Mouse (Mus musculus) spleen, adult 2 months (tissue): ENCODE data around the gene Tom1l2. TPM values are rescaled to one million over a fixed set of nuclear protein-coding genes. Genes with fewer than 3 reads are reported as not detected.

Source experiments
- DNase-seq, 2 experiments: peaks; one replicate each; pipeline versions ENCODE4 v3.0.0 to v3.0.0-alpha.2; 2012 to 2021; ENCODE audit warnings: low spot score in 2 of 2, low read depth in 1 of 2
- H3K27ac ChIP-seq: fragments of 200-500 bp; 2 replicates; pipeline ENCODE4 v1.5.1; 2012; ENCODE audit warnings: low read length, inconsistent platforms; ENCODE audit not compliant: insufficient read depth
- H3K27me3 ChIP-seq: fragments of 200-500 bp; 2 replicates; pipeline ENCODE4 v1.6.1; 2012; ENCODE audit warnings: mild to moderate bottlenecking, moderate library complexity, low read length, inconsistent platforms; ENCODE audit not compliant: control insufficient read depth, insufficient read depth
- H3K36me3 ChIP-seq: fragments of 200-500 bp; 2 replicates; pipeline ENCODE4 v1.6.1; 2012; ENCODE audit warnings: mild to moderate bottlenecking, low read length, inconsistent platforms; ENCODE audit not compliant: control insufficient read depth, insufficient read depth
- H3K4me1 ChIP-seq: fragments of 200-500 bp; 2 replicates; pipeline ENCODE4 v1.6.1; 2011; ENCODE audit warnings: inconsistent platforms; ENCODE audit not compliant: control insufficient read depth, insufficient read depth, insufficient read length
- H3K4me3 ChIP-seq: fragments of 200-500 bp; 2 replicates; pipeline ENCODE4 v1.5.1; 2011; ENCODE audit warnings: mild to moderate bottlenecking, inconsistent platforms; ENCODE audit not compliant: insufficient read depth, insufficient read length; ENCODE audit errors: extremely low read depth
- CTCF ChIP-seq: fragments of 200-500 bp; IDR thresholded peaks from 2 replicates; pipeline ENCODE4 v1.5.1; 2011; ENCODE audit warnings: mild to moderate bottlenecking, inconsistent platforms; ENCODE audit not compliant: insufficient read depth, insufficient read length, insufficient replicate concordance; ENCODE audit errors: extremely low read depth
- POLR2A ChIP-seq: fragments of 200-500 bp; IDR thresholded peaks from 2 replicates; pipeline ENCODE4 v1.6.1; 2011; ENCODE audit warnings: low read depth, low read length, inconsistent platforms
- WGBS: fragments of 180-500 bp; shearing (Covaris S2); methylation state at CpG from one replicate; pipeline ENCODE4 v1.1.7; 2018; 5-methylcytosine and 5-hydroxymethylcytosine counted together
- polyA plus RNA-seq: library from polyadenylated mRNA; depleted of rRNA; stranded (reverse); fragments of >200 nt; gene quantifications from 2 replicates; pipeline ENCODE4 v1.2.3, GENCODE M21; 2012

Tom1l2 gene
- polyA plus RNA-seq, 1 experiment = 28.1 TPM

DNA sequence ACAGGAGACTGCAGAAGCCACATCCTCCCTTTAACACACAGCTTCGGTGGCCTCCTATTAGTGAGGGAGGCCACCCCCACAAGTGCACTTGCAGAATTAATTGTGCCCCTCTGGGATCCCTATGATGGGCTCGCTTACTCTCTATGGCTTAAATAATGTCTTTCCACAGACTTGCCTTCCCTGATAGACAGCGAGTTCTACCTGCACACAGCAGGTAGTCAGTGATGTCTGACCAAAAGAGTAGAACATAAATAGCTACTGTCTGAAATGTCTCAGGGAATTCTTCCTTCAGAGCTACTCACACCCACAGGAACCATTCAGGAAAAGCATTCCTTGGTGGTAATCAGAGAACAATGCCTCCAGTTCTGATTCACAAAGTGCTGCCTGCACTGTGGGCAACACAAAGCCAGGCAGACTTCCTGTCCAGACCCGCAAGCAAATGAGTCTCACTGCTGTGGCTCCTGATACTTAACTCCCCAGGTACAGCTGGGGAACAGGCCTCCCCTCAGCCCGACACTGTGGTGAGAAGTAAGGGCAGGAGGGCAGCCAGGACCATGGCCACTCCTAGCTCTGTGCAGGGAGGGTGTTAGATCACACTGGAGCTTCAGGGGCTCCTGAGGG lies 51.0 kb downstream of the Tom1l2 start:
- Histone ChIP-seq H3K4me3 (no peak overlapping the region), H3K27ac (peak overlapping the region; percentile 33), H3K4me1 (peaks cover 14% of the 10 kb centered on the region), H3K36me3 (no peaks in the 10 kb centered on the region), H3K27me3 (no peaks in the 10 kb centered on the region)
- WGBS = 27% methylated on average over 5 of the region's 5 CpGs
- peak in 1 of 2 experiments; percentile 32 for DNase-seq
- TF ChIP-seq POLR2A = no peak
- TF ChIP-seq CTCF = no peak

DNA sequence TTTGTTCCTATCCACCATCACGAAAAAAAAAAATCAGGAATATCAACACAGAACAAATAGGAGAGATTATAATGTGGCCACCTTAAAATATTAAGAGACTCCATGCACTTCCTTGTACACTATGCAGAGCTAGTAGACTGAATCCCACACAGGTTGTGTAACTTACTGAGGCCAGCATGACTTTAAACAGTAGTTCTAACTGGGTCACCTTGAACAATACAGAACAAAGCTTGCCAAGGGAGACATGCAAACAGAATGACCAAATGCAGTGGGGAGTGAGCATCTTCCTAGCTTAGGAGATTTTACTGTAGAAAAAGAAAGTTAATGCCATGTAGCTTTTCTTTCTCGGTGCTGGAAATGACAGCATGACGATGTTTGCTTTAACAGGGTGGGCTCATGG lies 52.4 kb downstream of the Tom1l2 start:
- TF ChIP-seq CTCF (no peak), POLR2A (no peak)
- H3K36me3 ChIP-seq = no peaks in the 10 kb centered on the region
- H3K4me3 ChIP-seq = no peak overlapping the region
- WGBS = 89% methylated on average over 3 of the region's 3 CpGs
- no peaks in the 10 kb centered on the region for H3K27me3 ChIP-seq
- no peak for DNase-seq
- no peak overlapping the region for H3K27ac ChIP-seq
- peaks cover 12% of the 10 kb centered on the region for H3K4me1 ChIP-seq

DNA sequence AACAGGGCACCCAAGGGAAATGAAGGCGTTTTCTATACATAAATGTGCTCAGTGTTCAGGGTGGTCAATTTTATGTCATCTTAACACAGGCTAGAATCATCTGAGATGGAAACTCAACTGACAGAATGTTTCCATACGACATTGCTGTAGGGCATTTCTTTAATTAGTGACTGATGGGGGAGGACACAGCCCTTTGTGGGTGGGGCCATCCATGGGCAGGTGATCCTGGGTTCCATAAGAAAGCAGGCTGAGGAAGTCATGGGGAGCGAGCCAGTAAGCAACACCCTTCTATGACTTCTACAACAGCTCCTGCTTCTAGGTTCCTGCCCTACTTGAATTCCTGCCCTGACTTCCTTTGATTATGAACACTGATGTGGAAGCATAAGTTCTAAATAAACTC lies 54.9 kb downstream of the Tom1l2 start:
- DNase-seq = no peak

DNA sequence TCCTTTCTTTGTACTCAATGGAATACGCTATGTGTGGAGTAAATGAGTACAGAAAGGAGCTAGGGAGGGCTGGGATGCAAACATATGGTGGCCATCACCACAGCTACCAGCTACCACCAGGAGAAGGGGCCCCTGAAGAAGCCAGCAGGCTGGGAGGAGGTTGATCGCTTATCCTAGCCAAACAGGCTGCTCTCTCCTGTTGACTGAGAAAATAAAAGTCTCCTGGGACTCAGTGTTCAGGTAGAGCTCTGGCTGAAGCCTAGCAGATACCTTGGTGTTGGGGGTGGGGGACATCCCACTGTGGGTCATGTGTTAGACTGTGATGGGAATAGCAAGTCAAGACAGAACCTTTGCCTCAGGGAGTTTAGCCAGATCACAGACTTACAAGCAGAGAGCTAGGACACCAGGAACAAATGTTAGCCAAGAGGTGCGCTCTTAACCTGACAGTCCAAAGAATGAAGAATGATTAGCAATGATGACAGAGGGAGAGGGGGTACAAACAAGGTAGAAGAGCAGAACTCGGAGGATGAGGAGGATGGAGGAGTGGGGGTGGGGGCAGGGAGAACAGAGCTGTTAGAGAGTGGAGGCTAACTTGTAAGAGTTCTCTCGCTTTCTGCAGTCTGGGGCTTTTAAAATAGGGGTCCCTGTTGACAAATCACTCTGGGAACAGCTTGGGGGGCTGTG lies 57.9 kb downstream of the Tom1l2 start:
- WGBS = 84% methylated on average over 5 of the region's 5 CpGs
- Histone ChIP-seq H3K4me3 (no peak overlapping the region), H3K27ac (no peak overlapping the region)

More for the DNA sequence above, 54.9 kb downstream of the Tom1l2 start:
- WGBS = 84% methylated on average over 3 of the region's 3 CpGs
- H3K4me3 ChIP-seq = no peak overlapping the region
- H3K36me3 ChIP-seq = no peaks in the 10 kb centered on the region
- no peaks in the 10 kb centered on the region for H3K27me3 ChIP-seq
- peaks cover 10% of the 10 kb centered on the region for H3K4me1 ChIP-seq
- no peak overlapping the region for H3K27ac ChIP-seq
- TF ChIP-seq CTCF = no peak
- TF ChIP-seq POLR2A = no peak

DNA sequence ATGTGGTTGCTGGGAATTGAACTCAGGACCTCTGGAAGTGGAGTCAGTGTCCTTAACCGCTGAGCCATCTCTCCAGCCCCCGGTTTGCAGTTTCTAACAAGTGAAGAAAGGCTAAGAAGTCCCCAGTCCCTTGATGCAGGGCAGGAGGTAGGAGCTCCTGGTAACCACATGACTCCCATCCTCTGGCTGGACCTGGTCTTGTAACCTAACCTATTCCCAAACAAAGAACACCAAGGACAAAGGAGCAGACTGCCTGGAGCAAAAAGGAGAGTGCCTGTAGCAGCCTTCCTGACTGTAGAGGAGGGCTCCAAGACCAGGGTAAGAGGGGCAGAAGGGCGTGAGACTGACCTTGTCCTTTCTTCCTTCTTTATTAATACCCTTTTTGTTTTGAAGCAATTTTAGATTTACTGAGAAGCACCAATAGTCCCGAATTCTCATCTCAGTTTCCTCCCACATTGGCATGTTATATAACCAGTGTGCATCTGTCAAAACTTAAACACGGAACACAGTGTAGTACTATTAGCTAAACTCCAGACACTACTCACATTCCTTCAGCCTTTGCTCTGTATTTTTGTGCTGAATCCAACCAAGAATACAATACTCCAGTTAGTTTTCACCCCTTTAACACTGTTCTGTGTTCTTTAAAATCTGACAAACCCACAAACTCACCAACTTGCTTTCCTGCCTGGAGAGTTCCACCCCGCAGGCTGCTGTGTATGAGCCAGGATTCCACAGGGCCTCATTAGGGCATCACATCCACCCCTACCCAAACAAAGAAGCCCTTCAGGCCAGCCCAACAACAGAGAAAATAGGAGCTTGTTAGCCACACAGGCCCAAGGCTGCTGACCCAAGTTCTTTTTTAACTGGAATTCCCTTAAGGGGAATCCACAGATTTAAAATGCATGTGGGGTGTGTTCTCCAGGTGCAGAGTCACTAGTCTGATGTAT lies 58.7 kb downstream of the Tom1l2 start:
- WGBS = 79% methylated on average over 6 of the region's 6 CpGs
- no peak for TF ChIP-seq POLR2A
- TF ChIP-seq CTCF = no peak
- no peak overlapping the region for H3K4me3 ChIP-seq

More for the DNA sequence above, 57.9 kb downstream of the Tom1l2 start:
- Histone ChIP-seq H3K27me3 (no peaks in the 10 kb centered on the region), H3K36me3 (no peaks in the 10 kb centered on the region), H3K4me1 (no peaks in the 10 kb centered on the region)
- TF ChIP-seq CTCF (no peak), POLR2A (no peak)
- DNase-seq = no peak

DNA sequence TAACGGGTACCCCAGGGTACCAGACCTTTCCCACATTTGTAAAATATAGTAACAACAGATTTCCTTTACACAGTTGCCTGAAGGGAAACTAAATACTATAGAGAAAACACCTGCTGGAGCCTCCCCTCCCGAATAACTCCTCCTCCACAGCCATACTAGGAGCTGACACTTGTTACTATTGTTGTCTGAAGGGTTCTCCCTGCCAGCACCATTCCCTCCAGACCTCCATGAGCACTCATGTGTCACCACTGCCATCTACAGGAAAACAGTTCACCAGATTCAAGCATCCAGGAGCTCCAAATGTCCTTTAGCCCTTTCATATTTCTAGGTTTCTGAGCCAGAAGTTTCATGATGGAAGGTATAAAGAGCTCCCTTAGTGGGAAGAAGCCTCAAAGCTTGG lies 60.0 kb downstream of the Tom1l2 start:
- Histone ChIP-seq H3K27ac (no peak overlapping the region), H3K36me3 (no peaks in the 10 kb centered on the region), H3K4me1 (no peaks in the 10 kb centered on the region), H3K27me3 (no peaks in the 10 kb centered on the region), H3K4me3 (no peak overlapping the region)
- 41% methylated on average over 2 of the region's 2 CpGs for WGBS
- TF ChIP-seq POLR2A = no peak
- TF ChIP-seq CTCF = peak; percentile 19; the same call in 1 of the 2 replicates
- no peak for DNase-seq

More for the DNA sequence above, 58.7 kb downstream of the Tom1l2 start:
- H3K27me3 ChIP-seq = no peaks in the 10 kb centered on the region
- H3K4me1 ChIP-seq = no peaks in the 10 kb centered on the region
- DNase-seq = no peak
- H3K27ac ChIP-seq = no peak overlapping the region
- no peaks in the 10 kb centered on the region for H3K36me3 ChIP-seq
